Mouse (Mus musculus): ENCODE measurements around the gene Nprl2. TPM values are rescaled to one million over a fixed set of nuclear protein-coding genes. Genes with fewer than 3 reads are reported as not detected.

Gene Nprl2
- total and polyA plus RNA-seq, 3 experiments: 23.2 to 30.2 TPM; not detected in 1

DNA sequence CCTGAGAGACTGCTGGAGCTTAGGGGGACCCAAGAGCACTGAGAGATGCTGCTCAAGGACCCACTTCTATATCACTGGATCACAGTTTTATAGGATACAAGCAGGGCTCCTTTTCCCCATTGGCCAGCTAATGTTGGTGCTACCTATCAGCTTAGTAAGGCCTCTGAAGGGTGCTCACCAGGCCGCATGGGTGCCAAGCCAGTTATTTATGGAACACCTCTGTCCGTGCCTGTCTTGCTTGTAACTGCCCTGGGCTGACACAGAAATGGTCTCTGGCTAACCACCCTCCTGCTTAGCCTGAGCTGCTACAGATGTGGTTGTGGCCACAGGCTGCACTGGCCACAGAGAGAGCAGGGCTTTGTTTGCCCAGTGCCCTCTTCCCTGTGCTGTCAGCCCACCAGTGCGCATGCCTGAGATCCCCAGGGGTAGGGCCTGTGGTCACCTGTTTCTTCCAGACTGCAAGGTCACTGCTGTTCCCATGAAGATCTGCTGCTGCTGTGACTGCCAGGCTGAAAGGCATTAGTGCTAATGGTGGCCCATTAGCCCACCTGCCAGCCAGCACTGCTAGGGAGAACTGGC, 41.2 kb upstream of the Nprl2 start:
- H3K27ac ChIP-seq (ENCODE audit: control insufficient read depth, low read depth, low read length): no peak overlapping the region
- H3K79me2 ChIP-seq (ENCODE audit: control insufficient read depth, insufficient read depth, low read length, poor library complexity): no peaks in the 10 kb centered on the region
- H3K4me1 ChIP-seq (ENCODE audit: control insufficient read depth in 1 of 2, insufficient read depth in 2 of 2, low read length in 2 of 2): no peaks in the 10 kb centered on the region
- no peaks in the 10 kb centered on the region for H3K36me3 ChIP-seq (ENCODE audit: control insufficient read depth in 1 of 2, insufficient read depth in 2 of 2, low read length in 2 of 2)
- H3K9ac ChIP-seq (ENCODE audit: control insufficient read depth, low read depth, low read length, poor library complexity, severe bottlenecking): no peak overlapping the region
- peaks cover 11 to 20% of the 10 kb centered on the region in 2 experiments for H3K27me3 ChIP-seq (ENCODE audit: control insufficient read depth in 1 of 2, insufficient read depth in 2 of 2, low read length in 2 of 2)
- H3K4me3 ChIP-seq (ENCODE audit: control insufficient read depth in 1 of 2, insufficient read depth in 1 of 2, low read depth in 2 of 2, low read length in 2 of 2): no peak overlapping the region
- no peak for DNase-seq (ENCODE audit: low read depth, low spot score)
- H3K9me3 ChIP-seq (replicated peaks; ENCODE audit: insufficient read depth, low read length): no peaks in the 10 kb centered on the region
- TF ChIP-seq SMC3 (IDR thresholded peaks at IDR 0.05; ENCODE audit: low read depth, low read length) (no peak), EP300 (IDR thresholded peaks at IDR 0.05; ENCODE audit: low read depth in 1 of 2, low read length in 2 of 2) (no peak), USF2 (IDR thresholded peaks at IDR 0.05; ENCODE audit: borderline replicate concordance in 1 of 2, insufficient read depth in 1 of 2, low read depth in 1 of 2, low read length in 2 of 2) (no peak), KAT2A (conservative IDR thresholded peaks at IDR 0.05; ENCODE audit: low read depth, low read length) (no peak)

DNA sequence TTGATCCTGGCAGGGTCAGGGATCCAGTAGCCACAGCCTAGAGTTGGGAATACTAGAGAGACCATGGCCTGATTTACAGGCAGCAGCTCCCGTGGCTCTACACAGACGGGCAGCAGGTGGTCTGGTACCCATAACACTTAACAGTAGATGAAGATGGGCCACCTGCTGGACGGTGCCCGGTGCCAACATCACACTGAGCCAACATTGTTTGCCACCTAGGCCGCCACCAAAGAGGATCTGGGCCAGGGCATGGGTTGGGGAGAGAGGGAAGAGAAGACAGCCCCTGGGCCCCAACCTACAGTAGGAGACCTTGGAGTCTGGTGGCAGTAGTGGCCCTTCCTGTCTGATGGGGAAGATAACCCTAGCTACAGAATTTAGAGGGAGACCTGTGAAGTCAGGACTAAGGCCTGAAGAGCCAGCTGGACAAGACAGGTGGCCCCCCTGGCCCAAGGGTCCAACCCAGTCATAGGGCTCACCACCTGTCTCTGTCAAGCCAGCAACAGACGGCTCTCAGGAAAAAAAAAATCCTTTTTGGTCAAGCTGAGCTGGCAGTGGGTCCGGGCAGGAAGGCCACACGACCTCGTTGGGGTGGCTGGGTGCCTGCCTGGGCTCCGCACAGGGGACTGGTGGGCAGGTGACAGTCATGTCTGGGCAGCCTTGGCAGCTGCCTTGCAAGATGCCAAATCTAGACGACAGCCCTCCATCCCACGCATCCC, 39.7 kb upstream of the Nprl2 start:
- Histone ChIP-seq H3K9ac (ENCODE audit: control insufficient read depth, low read depth, low read length, poor library complexity, severe bottlenecking) (no peak overlapping the region), H3K36me3 (ENCODE audit: control insufficient read depth in 1 of 2, insufficient read depth in 2 of 2, low read length in 2 of 2) (no peaks in the 10 kb centered on the region), H3K4me3 (ENCODE audit: control insufficient read depth in 1 of 2, insufficient read depth in 1 of 2, low read depth in 2 of 2, low read length in 2 of 2) (no peak overlapping the region), H3K9me3 (replicated peaks; ENCODE audit: insufficient read depth, low read length) (no peaks in the 10 kb centered on the region), H3K4me1 (ENCODE audit: control insufficient read depth in 1 of 2, insufficient read depth in 2 of 2, low read length in 2 of 2) (no peaks in the 10 kb centered on the region), H3K27ac (ENCODE audit: control insufficient read depth, low read depth, low read length) (no peak overlapping the region), H3K79me2 (ENCODE audit: control insufficient read depth, insufficient read depth, low read length, poor library complexity) (no peaks in the 10 kb centered on the region), H3K27me3 (ENCODE audit: control insufficient read depth in 1 of 2, insufficient read depth in 2 of 2, low read length in 2 of 2) (peaks cover 11 to 20% of the 10 kb centered on the region in 2 experiments)
- TF ChIP-seq SMC3 (IDR thresholded peaks at IDR 0.05; ENCODE audit: low read depth, low read length) (no peak), MEF2A (IDR thresholded peaks at IDR 0.05; ENCODE audit: extremely low read depth, insufficient replicate concordance, low read depth, low read length, poor library complexity, severe bottlenecking) (no peak), BHLHE40 (IDR thresholded peaks at IDR 0.05; ENCODE audit: borderline replicate concordance, low read depth, low read length) (no peak), HCFC1 (IDR thresholded peaks at IDR 0.05; ENCODE audit: low read depth, low read length) (no peak), E2F4 (IDR thresholded peaks at IDR 0.05; ENCODE audit: borderline replicate concordance, low read depth, low read length) (no peak), TCF12 (IDR thresholded peaks at IDR 0.05; ENCODE audit: low read depth, low read length) (no peak), POLR2AphosphoS5 (IDR thresholded peaks at IDR 0.05; ENCODE audit: borderline replicate concordance, low read depth, low read length) (no peak), ZKSCAN1 (IDR thresholded peaks at IDR 0.05; ENCODE audit: low read depth, low read length) (no peak), MXI1 (IDR thresholded peaks at IDR 0.05; ENCODE audit: low read depth, low read length) (no peak), ELF1 (IDR thresholded peaks at IDR 0.05; ENCODE audit: low read depth, low read length) (no peak), ZC3H11A (IDR thresholded peaks at IDR 0.05; ENCODE audit: low read depth, low read length) (no peak), POLR2A (IDR thresholded peaks at IDR 0.05; ENCODE audit: control insufficient read depth in 1 of 2, insufficient read depth in 1 of 2, low read depth in 1 of 2, low read length in 2 of 2, poor library complexity in 1 of 2) (no peak), MYC (IDR thresholded peaks at IDR 0.05; ENCODE audit: low read depth, low read length) (no peak), USF1 (IDR thresholded peaks at IDR 0.05; ENCODE audit: low read depth, low read length) (no peak), EP300 (IDR thresholded peaks at IDR 0.05; ENCODE audit: low read depth in 1 of 2, low read length in 2 of 2) (no peak), ZNF384 (IDR thresholded peaks at IDR 0.05; ENCODE audit: low read depth, low read length) (no peak), CHD2 (IDR thresholded peaks at IDR 0.05; ENCODE audit: low read length) (no peak), RAD21 (IDR thresholded peaks at IDR 0.05; ENCODE audit: low read depth, low read length) (no peak), NELFE (IDR thresholded peaks at IDR 0.05; ENCODE audit: low read depth, low read length) (no peak)
- DNase-seq (ENCODE audit: low read depth, low spot score): no peak

All from MEL (cell line).